Mouse (Mus musculus): ENCODE data around the gene Cdk17.

Cdk17 gene

DNA sequence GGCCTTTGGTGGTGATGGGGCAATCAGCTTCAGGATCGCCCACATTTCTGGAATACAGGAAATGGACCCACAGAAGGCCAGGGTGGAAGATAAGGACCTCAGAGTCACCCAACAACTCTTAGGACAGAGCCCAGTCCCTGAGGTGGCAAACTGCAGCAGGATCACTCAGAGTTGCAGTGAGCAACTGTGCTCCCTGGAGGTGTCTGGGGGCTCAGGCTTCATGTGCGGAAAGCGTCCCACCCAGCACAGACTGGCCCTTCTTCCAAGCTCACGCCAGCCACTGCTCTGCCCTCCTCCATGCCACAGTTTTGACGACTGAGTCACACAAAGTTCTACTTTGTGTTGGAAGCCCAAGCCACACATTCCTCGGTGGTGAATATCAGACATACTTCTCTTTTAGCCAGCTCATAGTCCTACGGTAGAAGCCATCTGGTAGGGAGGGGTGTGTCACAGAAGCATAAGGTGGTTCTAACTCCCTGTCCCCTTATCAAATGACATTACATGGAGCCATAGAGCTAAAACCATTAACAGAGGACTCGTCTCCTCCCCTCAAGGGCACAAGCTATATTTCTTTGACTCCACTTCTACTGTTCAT is 127.0 kb downstream of the Cdk17 start:
- no peak for DNase-seq (ENCODE audit: low read depth, low spot score)

DNA sequence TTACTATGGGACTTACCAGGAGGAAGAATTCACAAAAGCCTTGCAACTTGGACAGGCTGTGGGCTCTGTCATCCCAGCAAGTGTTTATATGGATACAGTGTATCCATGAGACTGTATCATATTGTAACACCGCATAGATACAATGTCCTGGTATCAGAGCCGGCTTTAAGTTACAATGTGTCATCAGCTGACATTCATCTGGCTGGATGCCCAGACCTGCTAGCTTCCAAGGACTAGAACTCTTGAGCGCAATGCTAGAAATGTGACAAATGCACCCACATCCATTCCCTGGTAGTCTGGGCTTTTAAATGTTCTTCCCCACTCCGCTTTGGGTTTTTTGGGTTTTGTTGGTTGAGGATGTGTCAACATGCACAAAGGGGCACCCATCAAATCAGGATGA is 127.7 kb downstream of the Cdk17 start:
- DNase-seq (ENCODE audit: low read depth, low spot score) = no peak

DNA sequence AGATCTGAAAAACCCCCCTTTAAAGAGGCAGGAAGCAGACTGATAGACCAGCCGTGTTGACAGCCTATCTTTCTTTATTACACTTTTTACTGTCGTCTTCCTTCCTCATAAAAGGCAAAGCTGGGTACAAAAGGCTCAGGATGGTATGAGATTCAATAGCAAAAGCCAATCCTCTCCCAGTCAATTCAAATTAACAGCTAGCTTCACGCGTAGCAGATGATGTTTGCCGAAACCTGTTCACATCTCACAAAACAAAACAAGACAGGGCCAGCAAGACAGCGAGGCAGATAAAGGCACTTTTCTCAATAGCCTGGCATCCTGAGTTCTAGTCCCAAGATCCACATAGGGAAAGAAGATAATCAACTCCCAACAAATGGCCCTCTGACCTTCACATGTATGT is 128.7 kb downstream of the Cdk17 start:
- no peak for DNase-seq (ENCODE audit: low read depth, low spot score)

DNA sequence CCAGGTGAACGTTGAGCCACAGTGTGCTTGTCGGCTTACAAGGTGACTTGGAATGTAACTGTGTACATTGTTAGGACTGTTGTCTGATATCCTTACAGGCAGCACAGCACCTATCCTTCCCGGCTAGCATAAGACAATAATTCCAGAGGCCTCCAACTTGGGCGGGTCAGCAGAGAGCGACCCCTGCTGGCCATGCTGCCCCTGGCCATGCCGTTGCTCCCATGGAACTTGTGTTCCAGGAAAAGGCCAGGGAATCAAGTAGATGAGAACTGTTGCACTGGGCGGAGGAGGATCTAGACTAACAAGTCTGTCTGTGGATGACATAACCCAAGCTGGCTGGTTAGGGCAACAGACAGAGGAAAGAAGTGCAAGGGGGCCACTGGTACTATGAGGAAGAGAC is 130.7 kb downstream of the Cdk17 start:
- peak; percentile 43 for DNase-seq (ENCODE audit: low read depth, low spot score)

DNA sequence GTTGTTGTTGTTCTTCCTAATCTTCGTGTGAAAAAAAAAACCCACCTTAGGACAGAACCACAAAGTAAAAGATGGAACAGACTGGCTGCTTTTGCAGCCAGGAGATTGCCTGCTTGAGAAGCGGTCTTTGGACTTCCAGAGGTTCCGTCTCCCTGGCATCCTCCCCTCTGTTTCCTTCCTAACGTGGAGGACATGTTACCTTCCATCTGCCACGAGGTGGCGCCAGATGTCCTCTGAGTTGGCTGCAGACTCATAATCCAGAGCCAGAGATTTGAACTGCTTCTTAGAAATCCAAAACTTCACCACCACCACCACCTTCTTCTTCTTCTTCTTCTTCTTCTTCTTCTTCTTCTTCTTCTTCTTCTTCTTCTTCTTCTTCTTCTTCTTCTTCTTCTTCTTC is 131.2 kb downstream of the Cdk17 start:
- DNase-seq (ENCODE audit: low read depth, low spot score) = peak; percentile 76

DNA sequence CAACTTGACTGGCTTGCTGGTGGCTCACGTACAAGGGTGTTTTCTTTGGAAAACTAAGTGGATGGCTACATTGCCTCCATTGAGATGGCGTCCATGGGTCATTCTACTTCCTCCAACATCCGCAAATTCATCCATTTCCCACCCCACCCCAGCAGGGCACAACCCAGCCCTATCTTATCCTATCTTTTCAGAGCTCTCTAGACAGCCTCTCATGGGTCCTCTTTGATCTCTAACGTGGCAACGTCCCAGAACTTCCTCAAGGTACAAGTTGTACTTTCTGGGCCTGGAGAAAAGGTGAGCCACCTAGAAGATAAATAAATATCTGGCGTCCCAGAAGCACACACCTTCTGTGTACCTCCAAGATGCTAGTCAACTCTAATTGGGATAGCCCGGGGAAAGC is 132.9 kb downstream of the Cdk17 start:
- no peak for DNase-seq (ENCODE audit: low read depth, low spot score)

DNA sequence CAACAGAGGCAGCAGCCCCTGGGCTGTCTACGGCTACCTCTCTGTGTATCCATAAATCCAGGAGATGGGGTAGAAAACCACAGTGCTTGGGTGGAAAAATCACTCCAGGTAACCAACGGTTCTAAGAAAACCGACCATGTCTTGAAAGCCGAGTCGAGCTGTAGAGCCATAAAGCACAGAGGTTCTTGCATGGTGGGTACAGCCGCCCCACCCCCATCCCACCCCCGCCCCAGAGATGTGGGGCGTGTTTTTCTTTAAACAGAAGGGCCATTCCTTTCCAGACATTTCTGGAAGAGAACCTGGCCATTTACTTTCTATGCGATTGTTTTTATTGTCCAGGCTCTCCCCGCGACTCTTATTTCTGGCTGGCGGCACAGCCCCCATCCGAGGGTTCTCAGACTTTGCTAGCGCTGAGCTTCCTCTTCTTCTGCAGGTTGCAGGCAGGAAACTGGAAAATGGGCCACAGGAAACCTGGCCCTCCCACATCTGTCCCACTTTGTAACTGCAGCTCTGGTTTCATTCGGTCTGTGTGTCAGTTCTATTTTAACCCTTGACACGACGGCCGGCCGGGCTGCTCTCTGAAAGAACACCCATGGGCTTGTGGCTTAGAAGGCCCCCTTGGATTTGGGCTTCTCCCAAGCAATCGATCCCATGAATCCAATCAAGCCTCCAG is 134.0 kb downstream of the Cdk17 start:
- DNase-seq (ENCODE audit: low read depth, low spot score) = no peak

DNA sequence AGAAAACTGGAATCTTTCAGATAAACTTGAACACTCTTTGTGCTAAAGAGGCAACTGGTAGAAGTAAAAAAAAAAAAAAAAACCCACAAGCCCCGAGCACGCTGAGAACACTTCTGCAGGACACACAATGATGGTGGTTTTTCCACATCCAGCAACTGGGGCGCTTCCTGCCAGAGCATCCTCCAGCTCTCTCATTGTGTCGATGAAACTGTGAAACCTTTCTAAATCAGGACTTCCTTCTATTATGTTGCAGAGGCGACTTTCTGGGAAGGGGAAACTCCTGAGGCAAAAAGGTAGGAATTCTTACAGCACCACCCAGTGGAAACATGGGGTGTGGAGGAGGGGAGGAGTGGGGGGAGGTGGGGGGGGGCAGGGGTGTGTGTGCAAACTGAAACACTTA is 137.1 kb downstream of the Cdk17 start:
- DNase-seq (ENCODE audit: low read depth, low spot score) = no peak

DNA sequence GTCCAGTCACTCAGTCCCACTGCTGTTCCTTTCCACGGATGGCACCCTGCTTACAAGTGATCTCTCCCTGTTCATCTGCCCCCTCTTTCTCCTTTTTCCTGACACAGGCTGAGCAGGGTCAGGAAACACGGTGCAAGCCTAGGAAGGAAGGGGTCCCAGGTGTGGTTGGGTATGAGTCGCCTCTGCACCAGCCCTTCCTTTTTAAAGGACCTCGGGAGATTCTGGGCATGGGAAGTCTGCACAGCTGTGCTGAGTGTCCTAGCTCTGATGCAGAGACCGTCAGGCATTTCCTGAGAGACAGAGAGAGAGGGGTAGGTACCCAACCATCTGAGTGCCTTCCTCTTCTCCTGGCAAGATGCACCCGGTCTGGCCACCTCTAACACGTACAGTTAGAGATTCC is 137.5 kb downstream of the Cdk17 start:
- DNase-seq (ENCODE audit: low read depth, low spot score) = no peak

DNA sequence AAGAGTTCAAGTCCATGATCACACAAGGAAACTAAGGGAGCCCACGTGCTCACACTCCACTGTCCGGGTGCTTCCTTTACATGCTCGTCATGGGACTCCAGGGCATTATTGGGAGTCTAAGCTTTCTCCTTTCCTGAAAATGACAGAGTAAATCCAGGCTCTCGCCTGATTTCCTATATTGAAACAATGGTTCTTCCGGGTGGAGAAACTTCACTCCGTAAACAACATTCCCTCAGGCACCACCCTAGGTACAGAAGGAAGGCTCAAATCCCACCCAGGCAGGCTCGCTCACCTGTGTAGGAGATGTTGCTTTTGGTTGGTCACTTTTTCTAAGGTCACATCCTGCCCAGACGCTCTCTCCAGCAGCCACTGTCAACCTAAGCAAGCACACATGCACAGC is 141.2 kb downstream of the Cdk17 start:
- no peak for DNase-seq (ENCODE audit: low read depth, low spot score)

DNA sequence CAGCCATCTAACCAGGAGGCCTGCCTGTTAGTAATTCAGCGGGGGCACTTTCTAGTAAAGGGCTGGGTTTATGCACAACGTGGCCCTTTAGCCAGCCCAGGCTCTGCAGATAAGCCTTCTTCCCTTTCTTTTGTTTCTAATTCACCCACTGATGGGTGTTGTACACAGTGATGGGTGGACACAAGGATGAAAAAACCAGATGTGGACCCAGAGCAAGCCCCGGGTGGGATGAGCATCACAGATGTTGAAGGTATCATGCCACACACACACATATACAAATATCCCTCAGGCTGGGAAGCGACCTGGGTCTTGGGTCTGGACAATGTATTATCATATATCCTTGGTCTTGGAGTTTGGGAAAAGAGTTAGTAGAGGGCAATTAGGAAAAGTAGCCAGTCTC is 142.6 kb downstream of the Cdk17 start:
- DNase-seq (ENCODE audit: low read depth, low spot score) = no peak

DNA sequence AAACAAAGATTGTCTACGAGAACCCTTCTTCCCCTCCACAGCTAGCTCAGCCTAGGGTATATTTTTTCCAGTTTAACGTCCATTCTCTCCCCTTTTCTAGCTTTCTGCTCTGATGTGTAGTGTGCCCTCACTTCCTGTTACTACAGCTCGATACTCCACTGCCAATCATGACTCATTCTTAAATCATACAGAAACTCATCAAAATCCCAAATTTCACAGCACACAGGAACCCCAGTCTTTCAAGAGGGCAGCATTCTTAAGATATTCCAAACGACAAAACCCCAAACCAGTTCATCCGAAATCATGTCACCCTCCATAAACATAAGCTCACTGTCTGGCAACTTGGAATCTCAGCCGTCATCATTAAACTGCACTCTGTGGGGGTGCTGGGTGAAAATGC is 145.3 kb downstream of the Cdk17 start:
- no peak for DNase-seq (ENCODE audit: low read depth, low spot score)

DNA sequence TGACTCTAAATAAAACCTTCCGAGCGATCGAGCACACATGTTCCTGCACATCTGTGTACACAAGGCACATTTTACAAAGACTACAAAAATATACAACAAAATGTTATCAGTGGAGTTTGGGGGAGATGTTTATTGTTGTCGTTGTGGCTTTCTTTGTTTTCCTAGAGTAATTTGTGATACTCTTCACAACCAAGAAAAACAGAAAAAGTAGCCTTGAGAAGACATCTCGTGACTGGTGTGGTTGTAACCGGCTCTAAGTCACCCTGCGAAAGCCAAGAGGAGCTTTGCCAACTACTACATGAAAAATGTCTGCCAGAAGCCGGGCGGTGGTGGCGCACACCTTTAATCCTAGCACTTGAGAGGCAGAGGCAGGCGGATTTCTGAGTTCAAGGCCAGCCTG is 145.7 kb downstream of the Cdk17 start:
- no peak for DNase-seq (ENCODE audit: low read depth, low spot score)

DNA sequence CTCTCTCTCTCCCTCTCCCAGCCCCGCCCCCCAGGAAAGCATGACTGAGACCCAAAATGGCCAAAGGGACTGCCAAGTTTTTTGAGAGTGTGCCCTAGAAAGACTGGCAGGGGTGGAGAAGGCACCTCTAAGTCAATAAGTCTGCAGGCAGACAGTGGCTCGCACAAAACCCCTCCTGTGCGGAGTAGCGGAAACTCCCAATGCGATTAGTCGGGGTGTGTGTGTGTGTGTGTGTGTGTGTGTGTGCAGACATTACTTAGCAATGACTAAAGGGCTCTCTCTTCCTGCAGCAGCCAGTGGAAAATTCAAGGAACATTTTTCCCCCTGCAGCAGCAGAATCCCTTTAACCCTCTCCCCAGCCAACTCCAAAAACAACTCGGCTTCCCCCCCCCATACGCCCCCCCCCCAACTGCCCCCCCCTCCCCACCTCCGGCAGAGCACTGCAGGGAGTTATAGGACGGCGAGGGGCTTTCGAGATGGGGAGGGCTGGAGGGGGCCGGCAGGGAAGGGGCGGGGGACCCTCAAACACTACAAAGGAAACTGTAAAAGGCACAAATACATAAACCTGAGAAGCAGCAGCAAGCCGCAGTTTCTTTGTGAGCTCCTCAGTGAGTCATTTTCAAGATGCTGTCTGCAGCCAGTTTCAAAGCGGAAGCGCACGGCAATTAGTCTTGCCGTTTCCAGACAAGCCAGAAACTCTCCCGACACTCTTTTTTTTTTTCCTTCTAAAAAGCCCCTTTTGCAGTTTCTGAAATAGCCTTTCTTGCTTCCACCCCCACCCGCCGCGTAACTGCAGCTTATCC is 148.7 kb downstream of the Cdk17 start:
- peak; percentile 41 for DNase-seq (ENCODE audit: low read depth, low spot score)

DNA sequence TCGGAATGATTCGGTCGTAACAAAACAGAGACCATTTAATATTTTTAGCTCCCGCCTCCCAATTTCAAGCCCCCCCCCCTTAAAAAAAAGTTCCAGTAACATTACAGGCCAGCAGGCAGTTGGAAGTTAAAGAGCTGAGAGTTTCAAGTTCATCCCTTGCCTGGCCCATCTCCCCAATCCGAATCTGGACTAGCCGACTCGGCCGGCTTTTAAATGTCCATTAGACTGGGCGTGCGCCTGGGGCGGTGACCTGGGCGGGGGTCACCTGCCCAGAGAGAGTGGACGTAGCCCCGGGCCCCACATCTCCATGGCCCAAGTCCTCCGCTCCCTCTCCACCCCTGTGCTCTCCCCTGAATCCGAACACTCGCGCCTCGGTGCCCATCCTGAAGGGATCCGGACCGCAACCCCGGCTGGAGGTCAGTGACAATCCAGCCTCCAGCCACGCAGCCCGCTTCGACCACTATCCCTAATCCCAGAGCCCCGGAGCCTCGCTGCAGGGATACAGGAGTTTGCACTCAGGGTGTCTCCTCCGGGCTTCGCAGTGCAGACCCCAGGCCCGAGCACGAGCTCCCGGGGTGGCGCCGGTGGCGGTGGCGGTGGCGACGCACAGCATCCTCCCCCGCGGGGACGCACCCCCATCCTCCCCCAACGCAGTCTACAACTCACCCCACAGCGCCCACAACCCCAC is 149.4 kb downstream of the Cdk17 start:
- no peak for DNase-seq (ENCODE audit: low read depth, low spot score)

DNA sequence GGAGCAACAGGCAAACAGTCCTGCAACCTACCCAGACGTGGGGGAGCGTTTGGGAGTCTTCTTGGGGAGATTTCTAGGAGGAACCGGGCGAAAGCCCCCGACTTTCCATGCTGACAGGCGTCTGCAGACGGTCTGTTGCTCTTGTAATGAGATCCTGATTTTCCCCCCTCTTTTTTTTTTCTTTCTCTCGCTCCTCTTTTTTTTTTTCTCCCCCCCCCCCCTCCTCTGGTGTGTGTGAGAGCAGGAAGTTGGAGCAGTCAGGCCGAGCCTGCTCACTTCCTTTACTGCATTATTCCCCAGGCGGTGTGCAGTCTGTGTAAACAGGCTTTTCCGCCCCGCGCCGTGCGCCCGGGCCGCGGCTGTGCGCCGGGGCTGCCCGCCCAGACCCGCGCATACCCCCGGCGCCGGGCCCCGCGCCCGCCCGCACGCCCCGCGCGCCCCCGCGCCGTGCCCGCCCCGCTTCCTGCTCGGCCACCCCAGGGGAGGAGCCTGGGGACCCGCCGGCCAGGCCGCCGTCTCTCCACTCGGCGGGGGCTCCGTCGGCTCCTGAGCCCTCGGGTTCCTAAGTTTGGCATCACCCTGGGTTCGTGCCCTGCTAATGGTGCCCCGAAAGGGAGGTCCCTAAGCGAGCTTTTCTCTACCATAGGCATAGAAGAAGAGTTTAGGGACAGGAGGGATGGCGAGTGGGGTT is 150.2 kb downstream of the Cdk17 start, which contains the start of gene Elk3:
TSS of gene Elk3 (minus strand) at position 415 of the 691 bp plus-strand sequence.
- peak; percentile 37 for DNase-seq (ENCODE audit: low read depth, low spot score)

DNA sequence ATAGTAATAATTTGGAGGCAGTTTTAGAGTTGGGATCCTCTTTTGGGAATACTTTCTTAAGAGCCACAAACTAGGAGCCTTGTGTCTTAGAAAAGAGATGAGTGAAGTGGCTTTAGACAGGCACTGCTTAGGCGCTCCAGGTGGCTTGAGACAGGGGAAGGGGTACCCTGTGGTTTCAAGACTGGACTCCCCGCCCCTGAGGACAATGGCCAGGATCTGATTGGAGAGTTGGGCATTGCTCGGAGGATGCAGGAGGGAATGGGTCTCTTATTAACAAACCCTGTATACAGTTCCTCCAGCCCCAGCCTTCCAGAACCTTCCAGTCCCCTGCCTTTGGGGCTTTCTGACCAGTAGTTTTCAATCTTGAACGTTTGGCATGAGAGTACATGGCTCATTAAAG is 150.9 kb downstream of the Cdk17 start:
- no peak for DNase-seq (ENCODE audit: low read depth, low spot score)
